Mouse (Mus musculus) spleen, adult 2 months (tissue): Measurements from ENCODE around the gene Znrd1as. TPM values are rescaled to one million over a fixed set of nuclear protein-coding genes. Genes with fewer than 3 reads are reported as not detected.

Experiments
- DNase-seq, 2 experiments: peaks; one replicate each; pipeline versions ENCODE4 v3.0.0 to v3.0.0-alpha.2; 2012 to 2021; ENCODE audit warnings: low spot score in 2 of 2, low read depth in 1 of 2
- H3K27ac ChIP-seq: fragments of 200-500 bp; 2 replicates; pipeline ENCODE4 v1.5.1; 2012; ENCODE audit warnings: low read length, inconsistent platforms; ENCODE audit not compliant: insufficient read depth
- H3K27me3 ChIP-seq: fragments of 200-500 bp; 2 replicates; pipeline ENCODE4 v1.6.1; 2012; ENCODE audit warnings: mild to moderate bottlenecking, moderate library complexity, low read length, inconsistent platforms; ENCODE audit not compliant: control insufficient read depth, insufficient read depth
- H3K36me3 ChIP-seq: fragments of 200-500 bp; 2 replicates; pipeline ENCODE4 v1.6.1; 2012; ENCODE audit warnings: mild to moderate bottlenecking, low read length, inconsistent platforms; ENCODE audit not compliant: control insufficient read depth, insufficient read depth
- H3K4me1 ChIP-seq: fragments of 200-500 bp; 2 replicates; pipeline ENCODE4 v1.6.1; 2011; ENCODE audit warnings: inconsistent platforms; ENCODE audit not compliant: control insufficient read depth, insufficient read depth, insufficient read length
- H3K4me3 ChIP-seq: fragments of 200-500 bp; 2 replicates; pipeline ENCODE4 v1.5.1; 2011; ENCODE audit warnings: mild to moderate bottlenecking, inconsistent platforms; ENCODE audit not compliant: insufficient read depth, insufficient read length; ENCODE audit errors: extremely low read depth
- CTCF ChIP-seq: fragments of 200-500 bp; IDR thresholded peaks from 2 replicates; pipeline ENCODE4 v1.5.1; 2011; ENCODE audit warnings: mild to moderate bottlenecking, inconsistent platforms; ENCODE audit not compliant: insufficient read depth, insufficient read length, insufficient replicate concordance; ENCODE audit errors: extremely low read depth
- POLR2A ChIP-seq: fragments of 200-500 bp; IDR thresholded peaks from 2 replicates; pipeline ENCODE4 v1.6.1; 2011; ENCODE audit warnings: low read depth, low read length, inconsistent platforms
- WGBS: fragments of 180-500 bp; shearing (Covaris S2); methylation state at CpG from one replicate; pipeline ENCODE4 v1.1.7; 2018; 5-methylcytosine and 5-hydroxymethylcytosine counted together
- polyA plus RNA-seq: library from polyadenylated mRNA; depleted of rRNA; stranded (reverse); fragments of >200 nt; gene quantifications from 2 replicates; pipeline ENCODE4 v1.2.3, GENCODE M21; 2012; rRNA removed

Gene Znrd1as
- 0.31 and 0.57 TPM in 2 replicates for polyA plus RNA-seq

DNA sequence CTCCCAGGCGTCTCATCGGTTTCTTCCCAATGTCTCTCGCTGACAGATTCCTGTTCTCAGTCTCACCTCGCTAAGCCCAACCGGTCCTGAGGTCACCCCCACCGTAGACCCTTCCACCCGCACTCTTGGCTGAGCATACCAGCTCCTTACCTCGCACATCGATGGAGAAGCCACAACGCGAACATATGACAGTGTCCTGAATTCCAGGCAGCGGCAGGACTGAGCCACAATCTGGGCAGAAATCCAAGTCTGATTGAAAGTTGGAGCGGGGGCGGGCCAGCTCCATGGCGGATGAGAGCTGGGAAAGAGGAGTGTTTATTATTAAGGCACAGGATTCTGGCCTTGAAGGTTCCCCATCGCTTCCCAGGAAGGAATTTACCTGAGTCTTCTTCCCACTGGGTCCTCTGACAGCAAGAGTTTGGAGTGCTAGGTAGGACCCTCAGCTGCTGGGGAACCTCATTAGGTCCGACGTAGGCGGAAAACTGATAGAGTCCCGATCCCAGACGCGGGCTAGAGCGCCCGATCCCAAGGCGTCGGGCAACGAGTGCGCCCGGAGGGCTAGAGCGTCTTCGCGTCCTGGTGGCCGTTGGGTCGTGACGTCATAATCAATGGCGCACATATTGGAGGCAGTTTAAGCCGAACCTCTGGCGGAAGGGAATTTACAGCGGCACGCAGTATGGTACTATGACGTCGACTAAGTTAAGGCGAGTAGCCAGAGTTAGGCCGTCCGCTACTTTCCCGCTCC is at the start of gene Znrd1as, which contains the start of gene Znrd1:
Gene Znrd1as, plus strand, starts transcription at position 594 of the 745 bp plus-strand sequence.
Gene Znrd1, minus strand, starts transcription at position 561 of the 745 bp plus-strand sequence.
- TF ChIP-seq POLR2A (no peak; the same call in 1 of the 2 replicates), CTCF (no peak)
- peak within 1 kb of the TSS; percentile 59 for H3K27ac ChIP-seq
- H3K4me1 ChIP-seq = peaks cover 8% of the 10 kb centered on the region
- 0 out of 2 replicates have a peak, but pooled peaks cover 1% of the 10 kb centered on the region for H3K36me3 ChIP-seq
- no peaks in the 10 kb centered on the region for H3K27me3 ChIP-seq
- H3K4me3 ChIP-seq = peak within 1 kb of the TSS; percentile 86
- WGBS = 2% methylated on average over 46 of the region's 46 CpGs
- peak; percentile 82 to 85 for DNase-seq

DNA sequence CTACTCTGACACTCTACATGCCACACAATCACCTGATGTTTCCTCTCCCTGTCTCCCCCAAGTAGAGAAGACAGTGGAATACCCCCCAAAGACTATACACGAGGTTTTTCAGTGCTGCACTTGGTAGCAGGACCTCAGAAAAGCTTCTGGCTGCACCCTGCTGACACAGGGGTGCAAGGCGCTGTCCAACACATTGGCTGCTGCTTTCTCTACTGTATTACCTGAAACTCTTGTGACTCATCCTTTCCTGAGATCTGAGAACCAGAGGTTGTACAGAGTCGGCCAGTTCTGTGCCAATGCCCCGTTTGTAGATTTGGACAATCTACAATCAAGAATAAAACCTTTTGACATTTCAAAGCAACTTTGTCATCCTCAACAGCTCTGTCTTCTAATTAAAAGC is 48.6 kb upstream of the Znrd1as start:
- H3K27ac ChIP-seq = no peak overlapping the region
- H3K4me3 ChIP-seq = no peak overlapping the region
- H3K4me1 ChIP-seq = no peaks in the 10 kb centered on the region
- TF ChIP-seq POLR2A (no peak), CTCF (no peak)
- no peak for DNase-seq
- 45% methylated on average over 4 of the region's 4 CpGs for WGBS
- no peaks in the 10 kb centered on the region for H3K36me3 ChIP-seq
- peaks cover 2% of the 10 kb centered on the region; the same call in 1 of the 2 replicates for H3K27me3 ChIP-seq

DNA sequence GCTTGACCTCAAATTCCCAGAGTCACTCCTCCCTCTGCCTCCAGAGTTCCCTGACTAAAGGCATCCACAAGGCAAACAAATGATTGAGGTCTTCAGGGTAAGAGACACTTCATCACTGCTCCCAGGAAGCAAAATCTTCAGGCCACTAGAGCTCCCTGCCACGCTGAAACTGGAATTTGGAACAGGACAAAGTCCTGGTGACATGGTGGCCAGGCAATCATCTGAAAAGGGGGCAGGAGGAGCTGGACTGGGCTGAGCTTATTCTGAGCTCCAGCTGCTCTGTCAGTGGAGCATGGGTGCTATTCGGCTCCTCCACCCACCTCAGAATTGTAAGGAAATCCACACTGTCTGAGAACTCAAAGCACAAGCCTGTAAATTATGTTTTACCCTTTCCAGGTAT is 46.4 kb upstream of the Znrd1as start:
- no peak for DNase-seq
- WGBS = 67% methylated on average over 2 of the region's 2 CpGs
- H3K4me1 ChIP-seq = no peaks in the 10 kb centered on the region
- H3K27ac ChIP-seq = no peak overlapping the region
- TF ChIP-seq CTCF (no peak), POLR2A (no peak)
- H3K4me3 ChIP-seq = no peak overlapping the region
- H3K36me3 ChIP-seq = no peaks in the 10 kb centered on the region
- H3K27me3 ChIP-seq = peaks cover 2% of the 10 kb centered on the region; the same call in 1 of the 2 replicates

DNA sequence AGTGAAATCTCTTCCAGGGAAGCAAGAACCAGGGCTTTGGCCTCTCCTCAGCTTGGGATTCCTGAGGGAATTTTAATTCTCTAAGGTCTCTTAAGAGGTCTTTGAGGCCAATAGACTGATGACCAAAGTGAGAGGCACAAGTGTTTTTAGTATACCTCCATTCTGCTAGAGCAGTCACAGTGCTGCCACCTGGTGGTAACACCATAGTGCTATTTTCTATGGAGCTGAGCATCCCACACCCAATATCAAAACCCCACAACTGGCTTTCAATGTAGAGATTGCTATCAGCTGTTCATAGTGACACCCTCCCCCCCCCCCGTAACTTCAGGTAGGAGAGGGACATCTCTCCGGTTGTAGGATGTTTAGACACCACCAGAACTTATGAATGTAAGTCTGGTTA is 44.3 kb upstream of the Znrd1as start:
- peak; percentile 50 to 68 for DNase-seq
- 20% methylated on average over 2 of the region's 2 CpGs for WGBS
- no peak for TF ChIP-seq POLR2A
- TF ChIP-seq CTCF = peak; percentile 43; the same call in 1 of the 2 replicates
- Histone ChIP-seq H3K36me3 (no peaks in the 10 kb centered on the region), H3K27ac (no peak overlapping the region), H3K4me3 (no peak overlapping the region), H3K4me1 (no peaks in the 10 kb centered on the region), H3K27me3 (peaks cover 2% of the 10 kb centered on the region; the same call in 1 of the 2 replicates)

DNA sequence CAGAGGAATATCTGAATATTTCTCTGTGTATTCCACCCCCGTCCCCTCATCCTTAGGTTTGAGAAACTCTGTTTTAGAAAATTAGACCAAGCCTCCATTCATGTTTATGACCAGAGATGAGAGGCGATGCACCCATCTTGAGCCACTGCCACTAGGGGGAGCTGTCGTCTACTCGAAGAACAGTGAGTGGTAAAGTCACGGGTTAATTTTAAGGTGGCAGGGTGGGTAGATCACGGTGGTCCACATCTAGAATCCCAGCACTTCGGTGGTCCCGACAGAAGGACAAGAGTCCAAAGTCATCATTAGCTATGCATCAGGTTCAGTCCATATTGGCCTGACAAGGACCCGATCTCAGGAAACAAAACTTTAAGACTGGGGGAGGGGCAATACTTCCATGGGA is 43.3 kb upstream of the Znrd1as start:
- Histone ChIP-seq H3K4me1 (no peaks in the 10 kb centered on the region), H3K36me3 (no peaks in the 10 kb centered on the region), H3K27me3 (no peaks in the 10 kb centered on the region), H3K27ac (no peak overlapping the region), H3K4me3 (no peak overlapping the region)
- TF ChIP-seq CTCF (peak; percentile 79; the same call in 1 of the 2 replicates), POLR2A (no peak)
- peak; percentile 11 to 30 for DNase-seq
- 13% methylated on average over 9 of the region's 9 CpGs for WGBS

DNA sequence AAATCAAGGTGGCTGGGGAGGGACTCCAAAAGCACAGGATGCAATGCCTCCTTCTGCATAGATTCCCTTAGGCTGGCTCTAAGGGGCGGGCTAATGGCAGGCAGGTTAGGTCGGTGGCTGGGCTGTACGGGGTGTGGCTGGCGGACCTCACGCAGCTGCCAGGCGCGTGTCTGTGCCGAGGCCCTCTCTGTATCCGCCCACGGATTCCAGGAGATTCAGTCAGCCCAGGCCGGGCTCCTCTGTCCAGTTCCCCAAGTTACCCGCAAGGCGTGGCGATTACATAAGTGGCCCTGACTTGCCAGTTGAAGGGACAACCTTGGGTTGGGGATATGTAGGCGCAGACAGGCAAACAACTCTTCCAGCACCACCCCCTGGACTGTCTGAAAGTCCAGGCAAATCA is 38.2 kb upstream of the Znrd1as start:
- H3K36me3 ChIP-seq = no peaks in the 10 kb centered on the region
- TF ChIP-seq POLR2A (no peak), CTCF (no peak)
- H3K27ac ChIP-seq = no peak overlapping the region
- DNase-seq = no peak
- H3K27me3 ChIP-seq = no peaks in the 10 kb centered on the region
- H3K4me3 ChIP-seq = no peak overlapping the region
- H3K4me1 ChIP-seq = no peaks in the 10 kb centered on the region
- WGBS = 67% methylated on average over 15 of the region's 15 CpGs

DNA sequence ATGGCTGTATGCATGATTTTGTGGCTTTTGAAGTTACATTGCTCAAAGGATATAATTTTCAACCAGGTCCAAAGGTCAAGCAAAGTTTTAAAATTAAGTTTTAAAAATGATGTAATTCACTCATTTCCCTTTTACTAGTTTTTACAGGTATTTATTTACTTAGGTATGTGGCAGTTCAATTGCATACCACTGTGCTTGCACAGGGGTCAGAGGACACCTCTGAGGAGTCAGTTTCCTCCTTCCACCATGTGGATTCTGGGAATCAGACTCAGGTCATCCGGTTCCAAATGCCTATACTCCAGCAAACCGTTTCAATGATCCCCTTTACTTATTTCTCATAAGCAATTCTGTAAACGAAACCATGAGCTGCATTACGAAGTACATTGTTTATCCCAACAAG is 35.7 kb upstream of the Znrd1as start:
- 85% methylated on average over 4 of the region's 4 CpGs for WGBS
- no peak overlapping the region for H3K4me3 ChIP-seq
- H3K27ac ChIP-seq = no peak overlapping the region
- no peak for DNase-seq
- TF ChIP-seq POLR2A (no peak), CTCF (no peak)
- no peaks in the 10 kb centered on the region for H3K36me3 ChIP-seq
- H3K4me1 ChIP-seq = no peaks in the 10 kb centered on the region
- H3K27me3 ChIP-seq = no peaks in the 10 kb centered on the region
